Mouse (Mus musculus): ENCODE measurements around the gene Wipf3.

DNA sequence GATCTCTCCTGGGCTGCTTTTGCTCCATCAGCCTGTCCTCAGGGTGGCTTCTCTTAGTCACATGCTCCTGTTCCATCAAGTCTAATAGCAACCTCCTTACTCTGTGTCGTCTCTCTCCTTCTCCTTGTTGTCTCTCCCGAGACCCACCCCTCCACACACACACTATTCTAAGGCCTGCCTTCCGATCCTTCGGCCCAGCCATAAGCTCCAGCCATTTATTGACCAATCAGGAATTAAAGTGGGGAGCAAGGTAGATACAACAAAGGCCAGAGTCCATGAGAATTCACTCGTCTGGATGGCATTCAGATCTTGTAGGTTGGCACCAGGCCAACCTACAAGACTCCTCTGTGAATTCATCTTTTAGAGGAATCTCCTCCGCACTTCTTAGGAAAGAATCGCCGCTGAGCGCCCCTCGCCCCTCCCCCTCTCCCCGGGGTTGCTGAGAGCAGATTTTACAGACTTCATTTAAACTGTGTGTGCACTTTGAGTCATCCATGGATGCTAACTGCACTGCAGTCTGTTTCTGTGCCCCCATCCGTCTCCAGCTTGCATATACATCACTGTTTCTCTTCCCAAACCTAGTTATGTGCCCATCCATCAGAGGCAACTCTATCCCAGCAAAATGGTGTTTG lies 45.4 kb upstream of the Wipf3 start:
- no peak for TF ChIP-seq POLR2A (IDR thresholded peaks at IDR 0.05; ENCODE audit: low read depth, low read length)
- no peak for TF ChIP-seq CTCF (IDR thresholded peaks at IDR 0.05; ENCODE audit: extremely low read depth, insufficient read length, insufficient replicate concordance, low read depth, low read length)

Measured in small intestine, adult 2 months (tissue).